Mouse (Mus musculus) fat pad, adult 2 months (tissue): Measurements from ENCODE around the gene Fat1.
A peak's percentile ranks its signal among the peaks of the same experiment; 100 is the strongest.

ENCODE experiments used
- DNase-seq: peaks from one replicate; pipeline ENCODE4 v3.0.0-alpha.2; 2011; ENCODE audit warnings: low read depth, low spot score; ENCODE audit errors: extremely low read depth

Fat1 gene

DNA sequence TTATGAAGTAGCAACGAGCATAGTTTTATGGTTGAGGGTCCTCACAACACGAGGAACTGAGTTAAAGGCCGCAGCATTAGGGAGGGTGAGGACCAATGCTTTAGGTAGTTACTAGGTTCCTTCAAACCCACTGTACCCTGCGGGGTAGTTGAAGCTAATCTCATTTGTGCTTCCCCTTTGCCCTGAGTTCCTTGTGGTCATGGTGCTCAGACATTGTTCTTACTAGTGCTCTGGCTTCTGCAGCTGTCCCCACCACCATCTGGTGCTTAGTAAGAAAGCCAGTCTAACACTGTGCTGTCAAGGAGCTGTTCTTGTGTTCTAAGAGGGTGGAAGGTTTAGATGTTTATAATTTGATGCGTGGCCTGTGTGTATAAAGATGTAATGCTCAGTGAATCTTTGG, 25.7 kb downstream of the Fat1 start:
- DNase-seq = no peak

GRCm38 (mm10) chr8:44961492-44961891, 26.2 kb downstream of the Fat1 start:
- no peak for DNase-seq

GRCm38 (mm10) chr8:44962572-44963231, 27.5 kb downstream of the Fat1 start:
- no peak for DNase-seq

GRCm38 (mm10) chr8:44967521-44968039, 32.3 kb downstream of the Fat1 start:
- DNase-seq = no peak

GRCm38 (mm10) chr8:44970093-44970492, 34.8 kb downstream of the Fat1 start:
- DNase-seq = peak; percentile 78

GRCm38 (mm10) chr8:44971346-44971745, 36.1 kb downstream of the Fat1 start:
- no peak for DNase-seq

GRCm38 (mm10) chr8:44971964-44972363, 36.7 kb downstream of the Fat1 start:
- no peak for DNase-seq

- DNase-seq = no peak
Observed at GRCm38 (mm10) chr8:44975113-44975512, 39.9 kb downstream of the Fat1 start.

DNA sequence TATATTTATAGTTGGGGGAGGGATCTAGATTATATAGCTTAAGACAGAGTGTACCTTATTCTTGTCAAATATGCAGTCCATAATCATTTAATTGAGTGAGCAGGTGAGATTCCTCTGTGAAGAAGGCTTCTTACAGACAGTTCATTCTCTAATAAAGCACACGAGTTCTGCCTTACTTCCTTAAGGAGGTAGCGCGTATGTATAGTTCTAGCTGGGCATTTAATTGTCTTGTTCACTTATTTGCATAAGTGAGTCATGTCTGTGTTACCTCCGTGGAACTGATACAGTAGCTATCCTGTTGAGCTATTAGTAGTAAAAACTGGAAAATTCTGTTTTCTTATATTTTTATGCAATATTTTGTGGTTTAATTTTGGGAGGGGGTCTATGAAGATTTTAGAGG, 40.4 kb downstream of the Fat1 start:
- no peak for DNase-seq

DNA sequence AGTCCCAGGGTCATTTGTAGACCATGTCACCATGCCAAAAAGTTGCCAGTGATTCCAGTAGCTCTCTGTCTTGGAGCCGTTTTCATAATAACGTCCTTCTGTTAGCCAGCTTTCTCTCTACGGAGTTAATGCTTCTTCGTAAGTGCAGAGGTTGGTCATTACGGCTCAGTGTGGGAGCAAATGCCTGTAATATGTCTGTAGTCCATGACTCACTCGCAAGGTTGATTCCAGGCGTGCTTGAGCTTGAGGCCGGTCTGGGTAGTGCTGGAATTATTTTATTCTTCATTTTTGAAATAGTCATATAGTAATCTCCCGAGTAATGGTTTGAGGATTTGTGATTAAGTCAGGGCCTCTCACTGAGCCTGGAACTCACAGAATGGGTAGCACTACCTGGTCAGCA, 43.4 kb downstream of the Fat1 start:
- DNase-seq = no peak

DNA sequence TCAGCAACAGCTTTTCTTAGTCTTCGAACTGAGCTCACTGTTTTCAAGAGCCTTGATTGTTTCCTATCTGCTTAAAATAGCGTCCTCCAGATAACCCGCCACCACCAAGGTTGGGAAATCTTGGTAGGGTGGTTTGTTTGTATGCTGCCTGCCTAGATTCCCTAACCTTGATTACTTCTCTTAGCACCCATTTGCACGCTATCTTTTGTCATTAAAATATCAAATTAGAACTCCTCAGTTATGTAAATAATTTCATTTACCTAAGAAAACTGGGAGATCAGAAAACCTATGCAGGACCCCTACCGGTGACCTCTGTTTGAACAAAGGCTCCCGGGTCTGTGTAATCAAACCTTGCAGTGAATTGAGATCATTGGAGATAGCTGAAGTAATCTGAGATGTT, 44.0 kb downstream of the Fat1 start:
- no peak for DNase-seq

GRCm38 (mm10) chr8:44980030-44980429, 44.8 kb downstream of the Fat1 start:
- no peak for DNase-seq

GRCm38 (mm10) chr8:44985326-44986288, 50.4 kb downstream of the Fat1 start:
- no peak for DNase-seq

DNA sequence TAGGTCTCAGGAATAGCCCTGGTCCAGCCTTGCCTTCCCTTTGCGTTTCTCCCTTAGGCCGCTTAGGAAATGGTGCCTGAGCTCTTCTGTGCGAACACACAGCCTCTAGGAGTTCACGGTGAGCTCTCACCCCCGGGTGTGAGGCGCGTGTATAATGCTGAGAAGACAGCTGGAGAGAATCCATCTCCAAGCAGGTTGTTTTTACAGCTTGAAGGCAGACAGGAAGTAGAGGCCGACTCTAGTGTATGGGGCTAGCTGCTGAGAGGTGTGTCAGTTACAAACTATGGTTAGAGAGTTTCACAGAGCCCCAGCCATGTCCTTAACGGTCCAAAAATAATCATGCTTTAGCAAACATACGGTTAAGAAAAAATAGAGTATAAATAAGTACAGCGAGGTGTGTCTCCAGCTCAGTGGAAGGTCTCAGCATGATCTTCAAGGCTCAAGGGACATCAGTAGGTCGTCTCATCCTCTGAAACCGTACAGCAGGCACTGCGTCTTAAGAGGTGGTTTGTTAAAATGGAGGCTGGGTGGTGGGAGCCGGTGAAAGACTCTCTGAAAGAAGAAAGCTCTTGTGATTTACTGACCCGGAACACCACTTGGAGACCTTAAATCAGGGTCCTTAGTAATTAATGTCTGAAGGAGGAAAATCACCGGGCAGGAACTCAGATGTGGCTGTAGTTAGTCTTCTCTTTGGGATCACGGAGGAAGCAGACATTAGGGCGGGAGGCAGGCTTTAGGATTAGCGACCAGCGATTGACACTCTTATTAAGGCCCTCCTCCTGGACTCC, 56.6 kb downstream of the Fat1 start:
- DNase-seq = no peak

- DNase-seq = no peak
Observed at GRCm38 (mm10) chr8:44992664-44993063, 57.4 kb downstream of the Fat1 start.

- no peak for DNase-seq
Observed at GRCm38 (mm10) chr8:44993376-44993775, 58.1 kb downstream of the Fat1 start.

DNA sequence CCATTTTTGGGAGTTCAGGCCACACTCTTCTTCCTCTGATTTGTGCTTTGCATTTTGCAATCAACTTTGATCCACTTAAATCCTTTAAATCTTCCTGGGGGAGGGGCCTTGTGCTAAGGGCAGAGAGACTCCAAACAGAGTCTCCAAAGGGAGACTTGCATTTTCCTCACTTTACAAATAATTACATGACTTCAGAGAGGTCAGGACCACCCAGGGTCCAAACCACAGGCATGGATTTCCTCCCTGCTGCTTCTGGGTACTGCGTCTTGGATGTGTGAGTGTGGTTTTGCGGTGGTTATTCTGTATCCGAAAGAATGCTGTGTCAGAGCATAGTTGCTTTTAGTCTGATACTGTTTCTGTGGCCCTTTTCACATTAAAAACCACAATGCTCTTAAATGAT, 61.2 kb downstream of the Fat1 start:
- DNase-seq = no peak

- no peak for DNase-seq
Observed at GRCm38 (mm10) chr8:44997321-44997720, 62.1 kb downstream of the Fat1 start.

DNA sequence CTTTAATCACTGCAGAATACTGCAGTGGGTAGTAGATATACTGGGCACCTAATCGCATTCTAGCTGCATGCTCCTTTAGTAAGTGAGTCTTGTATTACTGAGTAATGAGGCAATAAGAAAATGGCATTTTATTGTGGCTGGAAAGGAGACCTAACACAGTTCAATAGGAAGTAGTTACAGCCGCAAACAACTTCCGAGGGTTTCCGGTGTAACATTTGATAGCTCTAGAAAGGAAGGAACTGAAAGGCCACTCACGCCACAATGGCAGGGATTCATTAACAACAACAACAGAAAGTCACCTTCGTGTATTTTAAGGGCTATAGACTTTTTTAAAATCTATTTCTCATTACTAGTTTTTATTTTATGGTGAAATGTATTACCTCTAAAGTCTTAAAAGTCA, 62.6 kb downstream of the Fat1 start:
- no peak for DNase-seq

DNA sequence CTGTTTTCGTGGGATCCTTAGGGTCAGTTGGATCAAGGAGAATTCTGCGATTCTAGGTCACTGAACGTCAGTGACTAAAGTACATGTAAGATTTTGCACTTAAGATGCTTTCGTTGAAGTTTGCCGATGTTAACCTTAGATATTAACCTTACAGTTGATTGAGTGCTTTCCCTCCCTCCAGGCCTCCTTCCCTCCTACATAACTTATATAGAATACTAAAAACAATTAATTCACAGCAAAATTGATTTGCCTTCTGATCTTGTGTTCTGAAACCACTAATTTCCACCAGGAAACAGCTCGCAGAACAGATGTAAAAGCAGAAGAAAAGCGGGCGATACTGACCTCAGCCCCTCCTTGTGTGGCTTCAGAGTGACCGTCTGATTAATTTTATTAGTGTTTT, 63.0 kb downstream of the Fat1 start:
- DNase-seq = no peak

DNA sequence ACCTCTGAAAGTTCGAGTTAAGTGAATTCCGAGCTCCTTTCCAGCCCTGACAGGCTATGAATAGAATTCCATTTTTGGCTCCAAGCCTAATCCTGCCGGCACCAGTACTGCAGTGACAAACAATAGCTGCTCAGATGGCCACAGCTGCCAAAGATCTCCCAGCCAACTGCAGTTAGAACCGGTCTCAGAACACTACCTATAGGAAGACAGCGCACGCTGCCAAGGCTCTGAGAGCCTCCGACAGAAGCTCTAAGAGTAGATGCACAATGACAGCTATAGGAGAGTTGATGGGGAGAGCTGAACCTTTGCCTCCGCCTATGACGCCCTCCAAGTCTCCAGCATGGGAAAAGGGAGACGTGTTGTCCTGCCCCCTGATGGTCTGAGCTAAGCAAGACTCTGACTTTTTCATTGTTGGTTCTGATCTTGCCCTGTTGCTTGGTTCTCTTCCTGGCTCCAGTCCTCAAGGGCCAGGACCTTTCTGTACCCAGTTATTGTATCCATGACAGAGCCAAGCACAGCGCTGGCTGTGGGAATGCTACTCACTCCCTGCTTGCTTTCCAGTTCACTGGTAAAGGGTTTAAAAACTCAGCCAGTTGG, 63.5 kb downstream of the Fat1 start:
- DNase-seq = peak; percentile 77
